Mouse (Mus musculus) kidney, adult 9 months (tissue): ENCODE measurements around the gene Mttp.
A peak's percentile ranks its signal among the peaks of the same experiment; 100 is the strongest.

Experiments used
- DNase-seq: peaks from one replicate; pipeline ENCODE4 v3.0.0; 2022

Mttp gene

DNA sequence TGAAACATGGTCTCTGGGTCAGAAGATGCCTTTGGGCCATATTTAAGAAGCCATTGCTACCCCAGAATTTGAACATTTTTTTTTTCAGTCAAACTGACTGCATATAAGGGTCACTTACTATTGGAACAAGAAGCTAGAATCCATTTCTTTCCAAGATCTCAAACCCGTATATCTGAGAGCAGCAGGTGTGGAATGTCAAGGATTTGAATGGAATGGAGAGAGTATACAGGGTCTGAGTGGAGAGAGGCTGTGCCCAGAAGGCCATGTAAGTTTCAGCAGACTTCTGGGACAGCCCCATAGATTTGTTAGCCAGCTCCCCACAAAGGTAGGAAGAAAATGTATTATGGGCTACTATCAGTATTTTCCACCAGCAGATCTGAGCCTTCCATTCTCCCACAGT is 66.1 kb downstream of the Mttp start:
- DNase-seq = no peak

DNA sequence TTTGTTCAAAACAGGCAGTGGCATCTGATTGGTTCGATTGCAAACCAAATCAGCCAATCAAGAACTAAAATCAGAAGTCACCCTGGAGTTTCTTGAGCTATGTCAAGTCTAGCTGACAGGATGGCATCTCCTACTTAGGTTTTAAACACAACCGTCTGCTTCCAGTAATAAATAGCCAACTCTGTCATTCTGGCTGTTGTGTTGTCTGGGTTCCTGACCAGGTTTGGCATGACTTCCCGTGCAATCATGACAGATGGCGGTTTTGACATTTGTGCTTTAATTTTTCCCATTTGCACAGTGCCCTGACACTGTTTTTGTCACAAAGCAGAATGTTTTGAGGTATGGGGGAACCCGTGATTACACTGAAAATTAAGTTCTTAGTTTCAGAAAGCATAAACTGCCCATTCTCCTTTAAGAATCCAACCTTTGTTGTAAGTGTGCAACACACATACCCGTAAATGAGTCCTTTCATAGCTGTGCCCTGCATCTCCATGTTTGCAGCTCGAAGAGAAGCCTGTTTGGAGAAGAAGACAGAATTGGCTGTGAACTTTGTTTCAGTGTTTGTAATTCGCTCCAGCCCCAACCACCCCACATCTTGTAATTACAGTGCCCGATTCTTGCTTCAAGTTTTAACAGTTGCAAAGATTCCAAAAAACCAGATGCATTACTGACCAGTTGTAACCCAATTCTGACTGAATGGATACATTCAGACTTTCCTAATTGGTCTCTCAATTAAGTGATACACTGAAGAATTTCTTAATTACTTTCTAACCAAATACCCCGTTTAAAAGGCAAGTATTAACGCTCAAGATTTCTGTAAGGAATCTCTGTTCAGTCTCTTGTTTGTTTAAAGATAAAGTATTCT is 67.1 kb downstream of the Mttp start:
- DNase-seq = no peak

DNA sequence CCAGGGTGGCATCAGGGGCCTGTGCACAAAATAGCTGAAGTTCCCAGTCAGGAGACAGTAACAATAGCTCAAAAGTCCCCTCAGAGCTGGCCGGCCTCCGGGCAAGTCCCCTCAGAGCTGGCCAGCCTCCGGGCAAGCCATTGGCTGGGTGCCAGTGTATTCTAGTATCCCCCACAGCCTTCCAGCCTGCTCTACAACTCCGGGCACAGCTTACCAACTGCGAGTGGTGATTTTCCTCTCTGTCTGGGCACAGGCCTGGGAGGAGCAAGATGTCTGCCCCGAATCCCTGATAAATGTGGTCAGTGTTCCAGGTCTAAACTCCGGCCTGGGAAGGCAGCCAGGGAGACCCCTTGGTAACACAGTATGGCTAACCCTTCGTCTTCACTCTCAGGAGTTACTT is 69.6 kb downstream of the Mttp start:
- DNase-seq = no peak

DNA sequence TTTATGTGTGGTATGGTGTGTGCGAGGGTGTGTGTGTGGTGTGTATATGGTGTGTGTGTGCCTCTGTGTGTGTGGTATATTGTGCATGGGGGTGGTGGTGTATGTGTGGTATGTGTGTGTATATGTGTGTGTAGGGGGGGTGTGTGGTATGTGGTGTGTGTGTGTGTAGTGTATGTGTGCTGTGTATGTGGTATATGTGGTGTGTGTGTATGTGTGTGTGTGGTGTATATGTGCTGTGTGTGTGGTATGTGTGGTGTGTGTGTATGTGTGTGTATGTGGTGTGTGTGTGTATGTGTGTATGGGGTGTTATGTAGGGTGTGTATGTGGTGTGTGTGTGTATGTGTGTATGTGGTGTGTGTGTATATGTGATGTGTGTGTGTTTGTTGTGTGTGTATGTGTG is 70.6 kb downstream of the Mttp start:
- DNase-seq = no peak

DNA sequence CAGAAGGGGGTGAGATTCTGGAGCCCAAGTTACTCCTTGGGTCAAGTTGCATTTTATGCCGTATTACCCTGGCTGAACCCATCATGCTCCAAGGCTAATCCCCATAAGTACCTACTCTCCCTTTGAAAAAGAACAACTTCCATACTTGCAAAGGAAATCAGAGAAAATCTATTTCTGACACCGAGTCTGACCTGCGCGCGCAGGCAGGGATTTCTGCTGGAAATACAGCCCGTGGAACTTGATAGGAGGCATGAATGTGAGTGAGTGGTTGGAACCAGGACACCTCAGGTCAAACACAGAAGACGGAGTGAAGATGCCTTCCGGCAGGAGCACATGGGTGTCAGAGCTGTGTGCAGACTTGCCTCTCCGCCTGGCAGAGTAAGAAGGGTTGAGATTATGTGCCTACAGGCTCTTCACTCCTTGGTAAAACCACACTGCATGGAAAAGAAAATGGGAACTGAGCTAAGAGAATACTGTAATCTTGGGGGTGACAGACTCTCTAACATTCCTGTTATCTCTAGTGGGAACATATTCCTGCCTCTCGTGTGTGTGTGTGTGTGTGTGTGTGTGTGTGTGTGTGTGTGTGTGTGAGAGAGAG is 73.2 kb downstream of the Mttp start:
- DNase-seq = no peak

DNA sequence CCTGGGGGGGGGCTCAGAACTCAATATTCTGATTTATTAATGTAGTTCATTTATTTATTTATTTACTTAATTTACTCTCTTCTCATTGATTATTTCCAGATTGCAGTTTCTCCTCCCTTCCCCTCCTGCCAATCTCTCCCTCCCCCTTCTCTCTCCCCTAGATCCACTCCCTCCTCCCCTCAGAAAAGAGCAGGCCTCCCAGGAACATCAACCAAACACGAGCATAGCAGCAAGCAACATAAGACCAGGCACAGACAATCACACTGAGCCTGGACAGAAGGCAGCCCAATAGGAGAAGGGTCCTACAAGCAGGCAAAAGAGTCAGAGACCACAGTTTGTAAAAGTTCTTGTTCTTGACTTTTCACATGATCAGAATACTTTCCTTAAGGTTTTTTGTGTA is 73.8 kb downstream of the Mttp start:
- DNase-seq = no peak

DNA sequence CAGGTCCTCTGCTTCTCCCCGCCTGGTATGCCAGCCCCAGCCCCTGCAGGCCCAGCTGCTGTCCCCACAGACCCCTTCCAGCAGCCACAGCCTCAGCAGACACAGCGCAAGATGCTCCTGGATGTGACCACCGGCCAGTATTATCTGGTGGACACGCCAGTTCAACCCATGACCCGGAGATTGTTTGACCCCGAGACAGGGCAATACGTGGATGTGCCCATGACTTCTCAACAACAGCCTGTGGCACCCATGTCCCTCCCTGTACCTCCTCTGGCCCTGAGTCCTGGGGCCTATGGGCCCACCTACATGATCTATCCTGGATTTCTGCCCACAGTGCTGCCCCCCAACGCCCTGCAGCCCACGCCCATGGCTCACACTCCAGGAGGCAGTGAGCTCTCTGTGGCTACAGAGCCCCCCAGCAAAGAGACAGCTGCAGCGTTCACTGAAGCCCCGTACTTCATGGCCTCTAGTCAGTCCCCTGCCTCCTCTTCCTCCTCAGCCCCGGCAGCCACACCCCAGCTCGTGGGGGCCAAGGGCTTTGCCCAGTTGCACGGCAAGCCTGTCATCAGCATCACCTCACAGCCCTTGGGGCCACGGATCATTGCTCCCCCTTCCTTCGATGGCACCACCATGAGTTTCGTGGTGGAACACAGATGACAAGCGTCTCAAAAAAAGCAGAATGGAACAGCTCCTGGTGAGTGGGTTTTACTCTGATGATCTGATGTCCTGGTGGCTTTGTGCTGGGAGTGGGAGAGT is 74.8 kb downstream of the Mttp start:
- no peak for DNase-seq

DNA sequence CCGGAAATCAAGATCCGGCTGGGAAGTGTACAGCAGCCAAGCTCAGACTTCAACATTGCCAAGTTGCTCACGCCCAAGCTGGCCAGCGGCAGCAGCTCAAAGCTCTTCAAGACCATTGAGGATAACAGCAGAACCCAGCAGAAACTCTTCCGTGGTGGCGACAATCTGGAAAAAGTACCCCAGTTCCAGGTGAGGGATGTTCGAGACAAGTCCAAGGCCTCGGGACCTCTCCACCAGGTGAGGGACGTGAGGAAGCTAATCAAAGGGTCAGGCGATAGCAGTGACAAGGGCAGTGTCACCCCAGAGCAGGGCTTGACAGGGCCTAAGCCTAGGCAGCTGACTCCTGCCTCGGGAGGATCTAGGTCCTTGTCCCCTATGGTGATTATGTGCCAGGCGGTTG is 76.7 kb downstream of the Mttp start:
- no peak for DNase-seq

DNA sequence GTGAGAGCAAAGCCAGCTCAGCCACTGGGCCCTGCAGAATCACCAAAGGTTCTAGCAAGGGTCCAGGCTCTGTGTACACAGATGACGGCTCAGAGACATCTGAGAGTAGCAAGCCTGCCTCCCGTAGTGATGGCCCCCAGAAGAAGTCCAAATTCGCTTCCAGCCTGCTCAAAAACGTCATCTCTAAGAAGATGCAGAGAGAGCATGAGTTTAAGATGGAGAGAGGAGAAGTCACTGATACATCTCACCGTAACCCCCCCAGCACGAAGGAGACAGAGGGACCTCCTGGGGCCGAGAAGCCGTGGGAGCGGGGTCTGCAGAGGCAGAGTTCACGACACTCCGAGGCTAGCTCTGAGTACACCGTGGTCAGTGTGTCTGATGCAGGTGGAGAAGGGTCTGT is 77.5 kb downstream of the Mttp start, which contains the start of gene Gm5105:
Gene Gm5105, minus strand, starts transcription at position 101 of the 400 bp plus-strand sequence.
- no peak for DNase-seq

DNA sequence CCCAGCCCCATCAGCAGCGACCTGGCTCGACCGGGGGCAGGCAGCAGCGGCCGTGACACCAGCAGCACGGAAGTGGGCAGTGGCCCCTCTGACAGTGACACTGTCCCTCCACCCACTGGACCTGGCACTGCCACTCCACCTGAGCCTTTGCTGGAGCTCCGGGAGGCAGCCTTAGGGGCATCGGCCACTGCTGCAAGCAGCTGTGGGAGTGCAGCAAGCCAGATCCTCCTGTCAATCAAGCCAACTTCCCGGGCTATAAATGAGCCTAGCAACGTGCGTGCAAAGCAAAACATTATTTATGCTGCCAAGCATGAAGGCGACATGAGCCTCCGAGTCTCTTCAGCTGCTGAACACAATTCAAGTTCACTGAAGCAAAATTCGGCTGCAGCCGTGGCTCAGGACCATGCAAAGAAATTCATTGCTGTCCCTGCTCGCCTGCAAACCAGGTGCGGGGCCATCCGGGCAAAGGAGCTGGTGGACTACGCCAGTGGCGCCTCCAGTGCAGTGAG is 78.4 kb downstream of the Mttp start:
- no peak for DNase-seq

DNA sequence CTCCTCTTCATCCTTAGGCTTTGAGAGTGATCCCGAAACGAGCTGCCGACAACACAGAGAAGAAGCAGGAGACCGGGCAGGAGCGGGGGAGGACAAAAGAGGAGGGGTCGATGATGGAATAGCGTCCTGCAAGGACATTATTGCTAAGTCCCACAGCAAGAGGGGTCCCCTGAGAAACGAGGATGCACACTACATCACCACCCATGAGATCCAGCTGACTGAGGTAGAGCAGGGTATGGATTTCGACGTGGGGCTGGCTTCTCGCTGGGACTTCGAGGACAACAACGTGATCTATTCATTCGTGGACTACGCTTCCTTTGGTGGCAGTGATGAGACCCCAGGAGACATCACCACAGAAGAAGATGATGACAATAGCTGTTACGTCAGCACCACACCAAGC is 78.8 kb downstream of the Mttp start:
- no peak for DNase-seq

DNA sequence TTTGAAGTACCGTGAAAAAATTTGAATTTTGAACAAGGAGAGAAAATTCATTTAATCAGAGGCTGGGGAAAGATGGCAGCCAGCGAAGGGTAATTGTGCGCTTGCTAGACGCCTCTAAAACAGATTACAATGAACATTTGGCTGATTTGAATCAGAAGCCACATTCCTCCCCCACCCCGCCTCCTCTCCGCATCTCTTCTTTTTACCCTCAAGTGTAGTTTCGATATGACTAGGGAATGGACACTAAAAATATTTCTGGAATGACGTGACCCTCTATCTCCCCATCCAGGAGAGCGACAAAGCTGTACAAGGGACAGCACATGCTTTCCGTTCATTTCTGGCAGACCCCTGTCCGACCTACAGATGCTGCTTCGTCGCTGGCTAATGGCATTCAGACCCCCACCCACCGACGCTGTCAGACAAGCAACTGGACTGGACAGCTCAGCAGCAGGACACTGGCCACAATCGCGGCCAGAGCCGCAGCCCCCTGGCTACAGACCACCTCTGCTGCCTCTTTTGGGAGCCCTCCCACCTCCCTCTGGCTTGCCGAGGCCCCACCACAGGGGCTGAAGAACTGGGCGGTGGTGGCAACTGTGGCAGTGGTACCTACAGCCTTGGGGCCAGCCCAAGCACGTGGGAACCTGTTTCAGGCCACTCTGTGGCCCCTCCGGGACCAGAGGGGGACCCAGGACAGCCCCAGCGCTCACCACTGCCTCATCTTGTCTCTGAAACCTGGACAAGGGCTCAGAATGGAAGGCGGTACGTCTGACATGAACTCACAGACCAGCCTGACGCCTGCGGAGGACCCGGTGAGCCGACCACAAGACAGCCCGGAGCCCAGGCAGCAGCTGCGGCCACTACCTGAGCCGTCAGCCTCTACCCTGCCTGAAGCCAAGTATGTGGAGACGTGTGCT is 79.8 kb downstream of the Mttp start, which contains the start of gene 1110002E22Rik:
Gene 1110002E22Rik, plus strand, starts transcription at position 321 of the 914 bp plus-strand sequence.
- DNase-seq = no peak

DNA sequence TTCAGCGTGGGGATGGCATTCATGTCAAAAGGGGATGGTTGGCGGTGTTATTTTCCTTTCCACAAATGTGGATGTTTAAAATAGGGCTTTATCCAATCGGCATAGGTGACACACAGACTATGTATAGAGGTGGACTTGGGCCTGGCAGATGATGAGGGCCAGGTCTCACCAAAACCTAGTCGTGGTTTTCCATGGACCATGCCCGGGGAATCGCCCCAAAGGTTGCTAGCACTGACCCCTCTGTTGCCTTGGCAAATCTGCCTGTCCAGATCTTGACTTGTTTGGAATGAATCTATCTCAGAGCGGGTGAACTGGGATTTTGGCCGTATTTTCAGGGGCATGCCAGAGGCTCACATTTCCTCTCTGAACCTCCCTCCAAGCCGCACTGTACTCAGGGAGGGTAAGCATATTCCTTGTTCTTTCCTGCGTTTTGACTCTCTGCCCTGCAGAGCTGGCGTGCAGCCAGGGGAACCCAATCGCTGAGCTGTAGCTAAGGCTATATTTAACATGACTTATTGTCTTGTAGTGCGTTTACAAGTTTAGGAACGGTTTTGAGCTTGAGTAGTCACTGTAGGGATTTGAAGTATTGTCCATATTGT is 80.9 kb downstream of the Mttp start:
- DNase-seq = peak; percentile 14

DNA sequence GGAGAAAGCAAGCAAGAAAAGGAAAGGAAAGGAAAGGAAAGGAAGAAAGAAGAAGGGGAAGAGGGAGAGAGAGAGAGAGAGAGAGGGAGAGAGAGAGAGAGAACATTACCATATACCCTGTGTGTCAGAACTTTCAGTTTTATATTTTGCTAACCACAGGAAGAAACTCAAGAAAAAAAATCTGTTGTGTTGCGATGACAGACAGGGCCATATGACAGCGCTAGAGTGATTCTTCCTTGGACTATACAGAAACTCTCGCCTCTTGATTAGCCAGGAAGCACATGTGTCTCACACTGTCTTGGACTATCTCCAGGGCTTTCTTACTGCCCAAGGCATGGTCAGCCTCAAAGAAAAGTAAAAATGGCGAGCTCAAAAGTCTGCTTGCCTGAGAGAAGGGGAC is 82.1 kb downstream of the Mttp start:
- no peak for DNase-seq

DNA sequence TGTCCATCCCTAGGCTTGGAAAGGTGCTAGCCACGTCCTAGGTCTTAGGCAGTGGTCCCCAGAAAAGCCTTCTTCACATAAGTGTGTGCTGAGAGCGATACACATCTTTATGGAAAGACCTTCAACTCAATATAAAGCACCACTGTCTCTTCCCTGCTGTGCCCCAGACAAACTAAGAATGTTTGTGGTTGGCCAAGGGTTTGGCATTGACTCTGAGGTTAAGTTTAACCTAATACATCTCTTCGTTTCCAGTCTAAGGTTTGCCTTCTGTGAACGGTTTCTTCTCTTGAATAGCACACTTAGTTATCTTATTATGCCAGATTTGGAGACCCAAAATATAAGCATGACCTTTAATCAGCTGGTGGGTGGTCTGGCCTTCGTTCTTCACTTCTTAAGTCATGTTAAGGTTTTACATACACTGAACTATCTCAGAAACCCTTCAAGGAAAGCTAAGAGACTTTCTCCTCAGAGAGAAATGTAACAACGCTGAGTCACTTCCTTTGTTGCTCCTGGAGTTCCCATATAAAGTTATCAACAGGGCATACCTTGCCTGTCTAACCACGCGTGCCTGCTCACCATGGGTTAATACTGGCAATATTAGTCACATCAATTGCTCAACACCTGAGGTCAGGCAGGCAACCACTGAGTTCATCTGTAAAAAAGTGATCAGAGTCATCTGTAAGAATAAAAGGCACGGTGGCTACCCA is 83.4 kb downstream of the Mttp start:
- no peak for DNase-seq

DNA sequence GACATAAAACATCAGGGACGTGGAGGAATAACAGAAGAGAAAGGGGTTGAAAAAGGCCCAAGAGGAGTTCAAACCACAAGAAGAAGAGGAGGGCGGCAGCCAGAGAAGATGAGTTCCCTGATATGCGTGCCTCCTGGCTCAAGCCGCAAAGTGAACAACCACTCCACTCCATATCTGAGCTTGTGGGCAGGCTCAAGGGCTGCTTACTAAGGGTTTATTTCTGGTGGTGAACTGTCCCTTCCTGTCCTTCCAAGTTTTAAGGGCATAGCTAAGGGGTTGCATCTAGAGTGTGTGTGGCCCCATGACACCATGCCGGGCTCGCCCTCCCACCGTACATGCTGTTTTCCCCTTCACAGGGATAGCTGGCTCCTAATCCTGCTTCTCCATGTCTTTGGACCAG is 84.3 kb downstream of the Mttp start:
- no peak for DNase-seq

DNA sequence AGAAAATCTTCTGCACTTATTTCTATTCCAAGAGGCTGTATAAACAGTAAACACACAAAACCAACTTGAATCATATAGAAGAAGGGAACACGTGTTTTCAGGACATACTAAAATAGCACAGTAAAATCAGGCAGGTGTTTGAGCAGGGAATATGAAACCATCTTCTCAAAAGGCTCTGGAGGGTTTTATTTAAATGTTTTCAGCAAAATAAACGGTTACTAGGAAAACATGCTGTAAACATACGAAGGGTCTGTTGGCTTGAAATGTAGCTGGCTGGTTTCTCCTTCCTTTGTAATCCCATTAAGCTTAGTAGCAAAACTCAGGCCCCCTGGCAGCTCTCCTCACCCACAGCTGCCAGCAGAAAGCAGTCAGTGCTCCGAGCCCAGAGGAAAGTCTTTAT is 86.5 kb downstream of the Mttp start:
- DNase-seq = no peak

DNA sequence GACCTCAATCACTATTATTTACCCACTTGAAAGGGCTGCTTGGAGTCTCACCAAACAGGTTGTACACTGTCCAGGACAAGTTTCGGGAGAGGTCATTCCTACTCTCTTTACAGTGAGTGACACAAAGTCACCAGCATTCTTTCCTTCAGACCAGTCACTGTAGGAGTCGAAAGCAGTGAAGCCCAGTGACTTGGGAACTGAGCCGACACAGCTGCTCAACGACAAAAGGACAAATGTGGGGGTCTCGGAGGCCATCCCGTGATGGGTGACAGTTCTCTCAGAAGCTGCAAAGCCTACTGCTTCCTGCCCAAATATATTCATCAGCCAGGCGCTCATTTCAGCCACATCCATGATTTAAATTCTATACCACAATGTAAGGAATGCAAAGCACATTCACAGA is 87.8 kb downstream of the Mttp start:
- DNase-seq = no peak

DNA sequence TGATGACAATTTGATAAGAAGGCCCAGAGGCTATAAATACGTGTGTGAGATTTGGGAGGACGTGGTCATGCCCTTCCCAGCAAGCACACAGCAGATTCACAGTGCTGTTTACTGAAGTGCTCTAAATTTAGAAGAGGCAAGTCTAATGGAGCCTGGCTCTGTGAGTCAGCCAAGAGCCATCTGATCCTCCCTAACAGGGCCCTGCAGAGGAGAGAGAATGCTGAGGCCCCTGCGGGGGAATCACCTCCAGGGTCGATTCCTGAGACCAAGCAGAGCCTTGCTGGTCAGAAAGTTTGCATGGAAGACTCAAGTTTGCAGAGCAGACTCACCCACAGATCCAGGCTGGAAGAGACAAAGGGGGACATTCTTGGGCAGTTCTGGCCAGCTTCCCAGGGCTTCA is 90.8 kb downstream of the Mttp start:
- no peak for DNase-seq

DNA sequence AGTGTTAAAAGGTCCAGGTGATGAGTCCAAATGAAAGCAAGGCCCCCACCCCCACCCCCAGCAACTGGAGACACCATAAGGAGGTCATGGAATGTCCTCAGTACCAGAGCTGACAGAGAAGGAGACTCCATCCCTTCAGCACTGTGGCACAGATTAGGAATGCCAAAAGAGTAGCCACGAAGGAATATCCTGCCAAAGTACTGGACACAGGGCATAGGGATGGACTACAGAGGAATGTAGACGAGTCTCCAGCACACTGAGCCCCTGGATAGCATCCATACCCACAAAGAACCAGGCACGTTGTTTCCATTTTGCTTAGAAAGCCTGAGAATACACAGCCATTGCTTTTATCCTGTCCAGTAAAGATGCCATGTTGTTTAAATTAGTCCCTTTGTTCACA is 93.3 kb downstream of the Mttp start:
- no peak for DNase-seq

DNA sequence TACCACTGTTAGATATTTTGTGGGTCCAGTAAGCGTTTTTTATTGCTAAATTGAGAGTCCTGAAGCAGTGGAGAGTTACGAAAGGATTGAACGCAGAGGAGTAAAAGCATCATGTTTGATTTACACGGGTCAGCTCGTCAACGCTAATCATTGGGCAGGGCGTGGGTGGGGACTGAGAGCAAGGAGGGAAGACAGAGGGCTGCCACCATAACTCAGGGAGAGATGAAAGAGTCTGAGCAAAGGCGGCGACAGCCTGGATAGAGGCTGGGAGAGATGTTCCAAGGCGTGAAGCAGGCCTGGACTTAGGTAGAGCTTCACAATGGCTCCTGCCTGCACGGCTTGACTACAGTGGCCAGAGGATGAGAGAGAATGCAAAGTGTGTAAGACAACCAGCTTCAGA is 94.0 kb downstream of the Mttp start:
- DNase-seq = no peak
